Mouse (Mus musculus) heart, embryonic 15.5 days (tissue): ENCODE results near the gene Uqcr11. TPM values are rescaled to one million over a fixed set of nuclear protein-coding genes. Genes with fewer than 3 reads are reported as not detected.
A peak's percentile ranks its signal among the peaks of the same experiment; 100 is the strongest.

ENCODE experiments used
- ATAC-seq: fragments of 200-750 bp; cut with Nextera tagmentation; replicated peaks from 2 replicates; pipeline ENCODE4 v1.8.0; 2017; ENCODE audit warnings: low read depth, moderate TSS enrichment; ENCODE audit not compliant: insufficient number of reproducible peaks, insufficient read depth, low FRiP score
- H3K27ac ChIP-seq: fragments of 300-500 bp; sonication (generic); 2 replicates; pipeline ENCODE4 v1.5.1; 2015; ENCODE audit warnings: mild to moderate bottlenecking, inconsistent platforms
- H3K27me3 ChIP-seq: fragments of 300-500 bp; sonication (generic); 2 replicates; pipeline ENCODE4 v1.6.1; 2015; ENCODE audit warnings: inconsistent platforms
- H3K36me3 ChIP-seq: fragments of 300-500 bp; sonication (generic); 2 replicates; pipeline ENCODE4 v1.6.1; 2015; ENCODE audit warnings: mild to moderate bottlenecking, inconsistent platforms
- H3K4me1 ChIP-seq: fragments of 300-500 bp; sonication (generic); replicated peaks from 2 replicates; pipeline ENCODE4 v1.6.1; 2015; ENCODE audit warnings: inconsistent platforms
- H3K4me2 ChIP-seq: fragments of 300-500 bp; sonication (generic); 2 replicates; pipeline ENCODE4 v1.6.1; 2015; ENCODE audit warnings: inconsistent platforms, mild to moderate bottlenecking, moderate library complexity
- H3K4me3 ChIP-seq: fragments of 300-500 bp; sonication (generic); 2 replicates; pipeline ENCODE4 v1.5.1; 2015; ENCODE audit warnings: mild to moderate bottlenecking, inconsistent platforms
- H3K9ac ChIP-seq: fragments of 300-500 bp; sonication (generic); 2 replicates; pipeline ENCODE4 v1.6.1; 2015; ENCODE audit warnings: mild to moderate bottlenecking, inconsistent platforms
- H3K9me3 ChIP-seq: fragments of 300-500 bp; sonication (generic); replicated peaks from 2 replicates; pipeline ENCODE4 v1.6.1; 2016; ENCODE audit warnings: inconsistent platforms
- WGBS: fragments of 180-500 bp; shearing (Covaris S2); methylation state at CpG from one replicate; pipeline ENCODE4 v1.1.7; 2015; ENCODE audit warnings: mixed read lengths; 5-methylcytosine and 5-hydroxymethylcytosine counted together
- polyA plus RNA-seq: library from polyadenylated mRNA; unstranded; fragments of >200 nt; fragmentation: Nextera tagmentation; extraction: Ambion mirVana; gene quantifications from 2 replicates; pipeline ENCODE4 v1.2.1, GENCODE M21; 2015

Gene Uqcr11
- polyA plus RNA-seq, 1 experiment from 2014 or later: 1,535 TPM

DNA sequence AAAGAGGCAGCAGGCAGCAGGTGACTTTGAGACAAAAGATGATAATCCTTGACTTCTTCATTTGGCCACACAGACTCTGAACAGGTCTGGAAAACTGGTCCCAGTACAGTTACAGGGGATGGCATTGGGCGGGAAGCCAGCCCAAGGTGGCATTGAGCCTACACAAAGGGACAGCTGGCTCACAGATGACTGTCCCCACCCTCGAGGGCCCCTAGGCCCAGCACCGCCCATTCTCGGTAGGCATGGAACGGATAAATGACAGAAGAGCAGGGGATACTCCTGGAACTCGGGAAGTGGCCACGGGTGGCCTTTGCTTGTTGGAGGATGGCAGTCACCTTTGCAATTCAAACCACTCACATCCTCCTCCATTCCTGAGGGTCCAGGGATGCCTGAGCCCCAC is 21.3 kb downstream of the Uqcr11 start:
- H3K4me2 ChIP-seq: peak overlapping the region; percentile 93
- 17% methylated on average over 7 of the region's 7 CpGs for WGBS
- H3K9me3 ChIP-seq: no peaks in the 10 kb centered on the region
- H3K36me3 ChIP-seq: peaks cover 25% of the 10 kb centered on the region
- no peak for ATAC-seq
- peak overlapping the region; percentile 91 for H3K4me3 ChIP-seq
- no peaks in the 10 kb centered on the region for H3K27me3 ChIP-seq
- H3K27ac ChIP-seq: peak overlapping the region; percentile 82
- H3K4me1 ChIP-seq: peaks cover 46% of the 10 kb centered on the region
- peak overlapping the region; percentile 97 for H3K9ac ChIP-seq

DNA sequence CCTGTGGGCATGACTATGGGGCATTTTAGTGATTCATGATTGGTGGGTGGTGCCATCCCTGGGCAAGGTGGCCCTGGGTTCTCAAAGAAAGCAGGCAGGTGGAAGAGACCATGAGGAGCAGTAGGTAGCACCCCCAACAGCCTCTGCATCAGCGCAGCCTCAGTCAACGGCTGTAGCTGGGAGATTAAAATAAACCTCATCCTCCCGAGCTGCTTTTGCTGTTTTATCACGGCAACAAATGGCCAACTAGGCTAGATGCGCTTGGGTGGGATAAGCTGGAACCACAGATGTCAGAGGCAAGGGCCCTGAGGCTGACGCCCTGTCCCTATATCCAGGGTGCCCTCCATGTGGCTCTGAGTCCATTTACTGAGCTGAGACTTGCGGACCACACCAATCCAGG is 21.9 kb downstream of the Uqcr11 start:
- Histone ChIP-seq H3K4me1 (peaks cover 46% of the 10 kb centered on the region), H3K9ac (peak overlapping the region; percentile 97), H3K4me2 (peak overlapping the region; percentile 93), H3K36me3 (peaks cover 29% of the 10 kb centered on the region), H3K27ac (no peak overlapping the region), H3K9me3 (no peaks in the 10 kb centered on the region), H3K4me3 (peak overlapping the region; percentile 91), H3K27me3 (no peaks in the 10 kb centered on the region)
- no peak for ATAC-seq
- WGBS: 66% methylated on average over 7 of the region's 7 CpGs

DNA sequence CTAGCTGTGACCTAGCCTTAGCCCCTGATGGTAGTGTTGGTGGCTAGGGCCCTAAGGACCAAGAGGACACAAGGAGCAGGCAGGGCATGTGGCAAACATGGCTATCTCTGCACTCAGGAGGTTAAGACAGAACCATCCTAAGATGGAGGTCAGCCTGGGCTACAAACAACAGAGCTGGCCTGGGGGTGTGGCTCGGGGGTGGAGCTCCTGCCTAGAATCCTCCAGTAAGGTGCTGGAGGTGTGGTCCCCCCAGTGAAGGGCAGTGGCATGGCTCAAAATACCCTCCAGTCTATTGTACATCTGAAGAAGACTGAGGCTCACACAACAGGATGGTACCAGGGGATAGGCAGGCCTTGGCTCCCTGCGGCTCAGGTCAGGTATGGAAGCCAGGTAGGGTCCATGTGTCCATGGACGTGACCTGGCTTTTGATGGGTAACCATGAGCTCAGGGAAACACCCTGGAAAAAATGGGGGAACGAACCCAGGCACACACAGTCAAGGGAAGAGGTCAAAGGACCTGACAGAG is 22.5 kb downstream of the Uqcr11 start:
- H3K36me3 ChIP-seq: peaks cover 29% of the 10 kb centered on the region
- H3K9ac ChIP-seq: no peak overlapping the region
- no peak overlapping the region for H3K27ac ChIP-seq
- H3K27me3 ChIP-seq: no peaks in the 10 kb centered on the region
- H3K4me1 ChIP-seq: peaks cover 46% of the 10 kb centered on the region
- no peaks in the 10 kb centered on the region for H3K9me3 ChIP-seq
- 0 out of 2 replicates have a peak overlapping the region, but pooled peaks have one; percentile 91 for H3K4me3 ChIP-seq
- peak overlapping the region; percentile 93; the same call in 1 of the 2 replicates for H3K4me2 ChIP-seq
- 88% methylated on average over 4 of the region's 4 CpGs for WGBS
- ATAC-seq: no peak

DNA sequence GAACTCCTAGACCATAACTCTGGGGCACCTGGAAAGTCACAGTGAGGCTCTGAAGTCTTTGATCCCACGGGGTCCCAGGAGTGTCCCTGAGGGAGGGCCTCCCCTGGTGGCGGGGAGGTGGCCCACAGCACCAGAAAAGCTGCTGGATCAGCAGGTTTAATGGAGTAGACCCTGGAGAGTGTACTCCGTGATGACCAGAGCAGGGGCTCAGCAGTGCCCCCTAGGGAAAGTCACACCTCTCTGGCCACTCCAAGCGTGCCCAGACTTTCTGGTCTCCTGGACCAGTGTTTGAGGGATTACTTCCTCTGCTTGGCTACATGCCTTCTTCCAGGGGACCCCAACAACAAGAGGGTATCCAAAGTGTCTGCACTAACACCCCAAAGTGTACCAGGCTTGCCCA is 23.2 kb downstream of the Uqcr11 start:
- H3K27me3 ChIP-seq: no peaks in the 10 kb centered on the region
- no peak overlapping the region for H3K9ac ChIP-seq
- peaks cover 29% of the 10 kb centered on the region for H3K36me3 ChIP-seq
- no peak overlapping the region for H3K4me3 ChIP-seq
- no peak overlapping the region for H3K27ac ChIP-seq
- no peak for ATAC-seq
- 61% methylated on average over 4 of the region's 4 CpGs for WGBS
- peaks cover 43% of the 10 kb centered on the region for H3K4me1 ChIP-seq
- H3K9me3 ChIP-seq: no peaks in the 10 kb centered on the region
- H3K4me2 ChIP-seq: no peak overlapping the region

DNA sequence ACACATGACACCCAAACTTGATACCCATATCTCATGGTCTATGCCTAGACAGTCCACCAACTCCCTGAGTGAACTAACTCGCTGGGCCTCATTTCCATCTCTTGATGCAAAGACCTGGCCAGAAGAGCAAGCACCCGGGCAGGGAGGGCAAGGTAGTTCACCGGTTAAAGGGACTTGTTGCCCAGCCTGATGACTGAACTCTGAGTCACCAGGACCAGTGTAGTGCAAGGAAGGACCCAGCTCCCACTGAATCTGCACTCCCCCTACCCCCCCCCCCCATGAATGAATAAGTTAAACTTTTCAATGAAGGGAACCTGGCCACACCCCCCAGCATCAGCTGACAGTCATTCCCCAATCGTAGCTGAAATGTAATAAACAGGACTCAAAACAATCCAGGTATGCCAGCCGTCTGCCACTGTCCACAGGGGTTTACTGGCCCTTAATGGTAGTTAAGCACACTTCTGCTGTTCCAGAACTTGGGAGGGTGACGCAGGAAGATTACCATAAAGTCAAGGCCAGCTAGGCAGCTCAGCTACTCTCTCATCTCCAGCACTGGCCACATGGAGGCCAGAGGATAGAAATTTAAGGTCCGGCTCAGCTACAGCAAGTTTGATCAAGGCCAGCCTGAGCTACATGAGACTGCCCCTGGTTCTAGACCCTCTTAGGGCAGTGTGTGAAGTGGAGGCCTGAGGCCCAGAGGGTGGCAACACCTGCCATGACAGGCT is 23.8 kb downstream of the Uqcr11 start:
- no peak for ATAC-seq
- no peaks in the 10 kb centered on the region for H3K27me3 ChIP-seq
- no peak overlapping the region for H3K4me2 ChIP-seq
- 88% methylated on average over 7 of the region's 7 CpGs for WGBS
- no peaks in the 10 kb centered on the region for H3K9me3 ChIP-seq
- H3K4me1 ChIP-seq: peaks cover 37% of the 10 kb centered on the region
- H3K4me3 ChIP-seq: no peak overlapping the region
- H3K9ac ChIP-seq: no peak overlapping the region
- no peak overlapping the region for H3K27ac ChIP-seq
- H3K36me3 ChIP-seq: peaks cover 29% of the 10 kb centered on the region

DNA sequence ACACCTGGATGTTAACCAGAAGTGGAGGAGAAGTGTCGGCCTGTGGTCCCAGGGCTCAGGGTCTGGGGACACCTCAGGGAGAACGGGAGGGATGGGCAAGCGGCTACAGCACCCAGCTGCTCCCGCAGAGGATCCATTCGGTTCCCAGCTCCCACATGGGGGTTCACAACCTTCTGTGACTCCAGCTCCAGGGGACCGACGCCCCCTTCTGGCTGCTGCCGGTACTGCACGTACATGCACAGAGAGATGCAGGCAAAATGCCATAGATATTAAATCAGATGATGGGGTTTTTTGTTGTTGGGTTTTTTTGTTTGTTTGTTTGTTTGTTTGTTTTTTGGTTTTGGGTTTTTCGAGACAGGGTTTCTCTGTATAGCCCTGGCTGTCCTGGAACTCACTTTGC is 28.9 kb downstream of the Uqcr11 start:
- H3K27me3 ChIP-seq: peaks cover 4% of the 10 kb centered on the region
- H3K27ac ChIP-seq: no peak overlapping the region
- H3K4me3 ChIP-seq: no peak overlapping the region
- no peaks in the 10 kb centered on the region for H3K4me1 ChIP-seq
- H3K4me2 ChIP-seq: no peak overlapping the region
- H3K9ac ChIP-seq: no peak overlapping the region
- WGBS: 35% methylated on average over 10 of the region's 10 CpGs
- H3K36me3 ChIP-seq: peaks cover 26% of the 10 kb centered on the region
- H3K9me3 ChIP-seq: no peaks in the 10 kb centered on the region
- ATAC-seq: no peak

DNA sequence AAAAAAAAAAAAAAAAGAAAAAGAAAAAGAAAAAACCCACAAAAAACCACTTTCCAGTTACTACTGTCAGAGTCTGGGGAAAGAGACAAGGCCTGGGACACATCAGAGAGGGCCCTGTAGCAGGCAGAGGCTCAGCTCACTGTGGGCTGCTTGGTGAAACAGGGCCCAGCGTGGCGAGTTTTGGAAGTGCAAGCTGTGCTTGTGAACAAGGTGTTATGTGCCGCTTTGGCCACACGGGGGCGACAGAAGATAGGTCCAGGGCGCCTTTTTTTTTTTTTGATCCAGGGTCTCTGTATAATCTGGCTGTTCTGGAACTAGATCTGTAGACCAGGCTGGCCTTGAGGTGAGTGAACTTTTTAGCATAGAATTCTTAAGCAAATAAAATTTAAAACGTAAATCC is 30.5 kb downstream of the Uqcr11 start:
- no peak; the same call in 1 of the 2 replicates for ATAC-seq
- Histone ChIP-seq H3K27ac (no peak overlapping the region), H3K36me3 (peaks cover 11% of the 10 kb centered on the region), H3K4me1 (peaks cover 9% of the 10 kb centered on the region), H3K4me3 (no peak overlapping the region), H3K9me3 (no peaks in the 10 kb centered on the region), H3K9ac (no peak overlapping the region), H3K27me3 (peaks cover 11% of the 10 kb centered on the region), H3K4me2 (no peak overlapping the region)
- WGBS: 2% methylated on average over 7 of the region's 7 CpGs

DNA sequence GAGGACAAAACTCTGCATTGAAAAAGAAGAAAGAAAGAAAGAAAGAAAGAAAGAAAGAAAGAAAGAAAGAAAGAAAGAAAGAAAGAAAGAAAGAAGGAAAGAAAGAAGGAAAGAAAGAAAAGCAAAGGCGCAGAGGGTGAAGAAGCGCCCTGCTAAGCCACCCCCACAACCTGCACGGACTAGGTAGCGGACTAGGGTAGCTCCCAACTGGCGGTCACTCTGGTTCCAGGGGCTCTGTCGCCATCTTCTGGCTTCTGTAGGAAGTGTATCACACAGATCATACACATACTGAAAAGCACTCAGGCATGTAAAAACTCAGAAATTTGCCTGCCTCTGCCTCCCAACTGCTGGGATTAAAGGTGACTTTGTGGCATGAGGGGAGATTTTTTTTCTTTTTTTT is 32.6 kb downstream of the Uqcr11 start:
- Histone ChIP-seq H3K4me1 (peaks cover 9% of the 10 kb centered on the region), H3K4me3 (no peak overlapping the region), H3K36me3 (no peaks in the 10 kb centered on the region), H3K27me3 (peaks cover 11% of the 10 kb centered on the region), H3K9ac (no peak overlapping the region), H3K9me3 (no peaks in the 10 kb centered on the region), H3K4me2 (no peak overlapping the region), H3K27ac (no peak overlapping the region)
- ATAC-seq: no peak
- 20% methylated on average over 6 of the region's 6 CpGs for WGBS

DNA sequence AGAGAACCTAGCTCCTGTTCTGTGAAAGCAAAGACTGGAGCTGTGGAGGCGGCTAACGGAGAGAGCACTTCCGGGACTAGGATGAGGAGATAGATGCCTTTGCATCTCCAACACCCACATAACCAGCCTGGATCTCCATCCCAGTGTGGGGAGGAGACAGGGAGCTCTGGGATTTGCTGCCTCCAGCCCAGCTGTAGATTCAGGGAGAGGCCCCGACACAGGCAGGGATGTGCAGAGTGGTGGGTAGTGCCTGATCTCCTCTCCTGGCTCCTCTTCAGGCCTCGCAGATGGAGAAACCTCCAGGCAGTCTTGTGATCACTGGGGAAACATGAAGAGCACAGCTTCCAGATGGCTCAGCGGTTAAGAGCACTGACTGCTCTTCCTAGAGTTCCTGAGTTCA is 33.9 kb downstream of the Uqcr11 start:
- no peak for ATAC-seq
- peaks cover 9% of the 10 kb centered on the region for H3K4me1 ChIP-seq
- H3K27me3 ChIP-seq: peaks cover 13% of the 10 kb centered on the region
- WGBS: 75% methylated on average over 6 of the region's 6 CpGs
- H3K4me2 ChIP-seq: no peak overlapping the region
- no peak overlapping the region for H3K27ac ChIP-seq
- H3K9ac ChIP-seq: no peak overlapping the region
- no peaks in the 10 kb centered on the region for H3K9me3 ChIP-seq
- H3K4me3 ChIP-seq: no peak overlapping the region
- no peaks in the 10 kb centered on the region for H3K36me3 ChIP-seq

DNA sequence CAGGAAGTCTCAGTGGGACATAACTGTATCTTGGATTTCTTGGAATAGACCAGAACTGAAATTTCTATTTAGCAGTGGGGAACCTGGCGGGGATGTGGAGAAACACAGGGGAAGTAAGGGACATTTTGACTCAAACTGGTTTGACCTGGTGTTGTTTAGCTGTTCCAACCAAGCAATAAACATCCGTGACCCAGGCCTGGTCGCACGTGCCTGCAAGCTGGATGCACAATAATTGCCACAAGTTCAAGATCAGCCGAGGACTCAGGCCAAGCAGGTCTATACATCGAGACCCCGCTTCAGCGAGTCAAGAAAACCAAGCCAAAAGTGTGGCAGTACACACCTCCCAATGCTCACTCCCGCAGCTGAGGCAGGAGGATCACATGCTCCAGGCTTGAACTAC is 34.6 kb downstream of the Uqcr11 start:
- Histone ChIP-seq H3K9me3 (no peaks in the 10 kb centered on the region), H3K36me3 (no peaks in the 10 kb centered on the region), H3K4me3 (peak overlapping the region; percentile 24; the same call in 1 of the 2 replicates), H3K4me1 (peaks cover 9% of the 10 kb centered on the region), H3K27me3 (peaks cover 18% of the 10 kb centered on the region), H3K9ac (no peak overlapping the region), H3K4me2 (peak overlapping the region; percentile 44; the same call in 1 of the 2 replicates), H3K27ac (no peak overlapping the region)
- 58% methylated on average over 9 of the region's 9 CpGs for WGBS
- no peak for ATAC-seq

DNA sequence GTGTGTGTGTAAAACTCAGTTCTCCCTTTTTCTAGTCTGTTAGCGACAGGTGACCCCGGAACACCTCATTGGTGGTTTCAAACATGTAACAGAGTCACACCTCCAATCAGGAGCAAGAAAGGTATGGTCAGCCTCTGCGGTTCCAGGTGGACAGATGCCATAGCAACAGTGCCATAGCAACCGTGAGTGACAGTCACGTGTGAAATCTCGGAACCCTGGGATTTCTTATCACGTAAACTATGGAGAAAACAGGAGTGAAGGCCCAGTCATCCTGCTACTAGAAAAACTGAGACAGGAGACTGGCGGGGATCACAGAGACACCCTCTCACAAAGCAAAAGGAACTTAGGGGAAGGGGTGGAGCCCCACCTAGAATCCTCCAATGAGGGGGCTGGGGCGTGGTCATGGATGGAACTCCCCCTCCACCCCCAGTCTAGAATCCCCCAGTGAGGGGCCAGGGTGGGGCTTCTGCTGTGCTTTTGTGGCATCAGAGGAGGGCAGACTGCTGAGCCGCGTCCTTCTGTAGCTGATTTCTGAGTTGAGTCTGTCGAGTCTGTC is 35.1 kb downstream of the Uqcr11 start:
- ATAC-seq: no peak; the same call in 1 of the 2 replicates
- H3K27ac ChIP-seq: no peak overlapping the region
- WGBS: 8% methylated on average over 12 of the region's 12 CpGs
- no peaks in the 10 kb centered on the region for H3K36me3 ChIP-seq
- H3K9me3 ChIP-seq: no peaks in the 10 kb centered on the region
- H3K4me3 ChIP-seq: peak overlapping the region; percentile 24
- peaks cover 9% of the 10 kb centered on the region for H3K4me1 ChIP-seq
- H3K27me3 ChIP-seq: peaks cover 18% of the 10 kb centered on the region
- no peak overlapping the region for H3K9ac ChIP-seq
- H3K4me2 ChIP-seq: peak overlapping the region; percentile 44
